Mouse (Mus musculus) left cerebral cortex, postnatal 36 days (tissue): ENCODE data around the gene Ublcp1. TPM values are rescaled to one million over a fixed set of nuclear protein-coding genes. Genes with fewer than 3 reads are reported as not detected.

Experiments used
- DNase-seq, 2 experiments: peaks; one replicate each; pipeline ENCODE4 v3.0.0; 2021 to 2022; ENCODE audit warnings: low spot score in 2 of 2, mixed read lengths in 1 of 2
- intact Hi-C: fragments of 180-260 bp; cut with DNase I; formaldehyde crosslinking; loops from one replicate; pipeline ENCODE4 v1.15.1; 2025
- microRNA-seq: library from miRNA; unstranded; fragments of <30 nt; microRNA quantifications from one replicate; pipeline ENCODE4 v1.2.0, GENCODE M21; 2022
- total RNA-seq, 2 experiments: library from RNA; stranded (reverse); gene quantifications; 2 replicates each; pipeline ENCODE4 v1.2.3; 2021

Ublcp1 gene
- total RNA-seq, 2 experiments from 2014 or later: 47.7 to 51.7 TPM

GRCm38 (mm10) chr11:44427951-44428350 is 42.3 kb downstream of the Ublcp1 start:
- intact Hi-C loops: no loop called here

DNA sequence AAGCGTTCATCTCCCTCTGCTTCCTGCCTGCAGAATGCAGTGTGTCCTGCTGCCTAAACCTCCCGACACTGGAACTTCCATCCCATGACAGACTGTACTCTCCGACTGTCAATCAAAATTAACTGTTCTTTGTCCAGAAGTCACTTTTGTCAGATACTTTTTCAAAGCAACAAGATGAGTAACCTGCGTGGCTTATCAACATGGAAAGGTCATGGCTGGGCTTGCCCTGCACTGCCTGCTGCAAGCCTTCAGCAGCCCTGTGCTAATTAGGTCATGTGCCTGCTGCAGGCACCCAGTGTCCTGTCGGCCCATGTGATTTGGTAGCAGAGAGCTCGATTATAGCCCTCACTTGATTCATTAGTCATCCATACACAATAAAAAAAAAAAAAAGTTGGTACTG is 44.7 kb downstream of the Ublcp1 start:
- DNase-seq: no peak
- intact Hi-C loops: no loop called here

More at GRCm38 (mm10) chr11:44427951-44428350, 42.3 kb downstream of the Ublcp1 start:
- no peak for DNase-seq

DNA sequence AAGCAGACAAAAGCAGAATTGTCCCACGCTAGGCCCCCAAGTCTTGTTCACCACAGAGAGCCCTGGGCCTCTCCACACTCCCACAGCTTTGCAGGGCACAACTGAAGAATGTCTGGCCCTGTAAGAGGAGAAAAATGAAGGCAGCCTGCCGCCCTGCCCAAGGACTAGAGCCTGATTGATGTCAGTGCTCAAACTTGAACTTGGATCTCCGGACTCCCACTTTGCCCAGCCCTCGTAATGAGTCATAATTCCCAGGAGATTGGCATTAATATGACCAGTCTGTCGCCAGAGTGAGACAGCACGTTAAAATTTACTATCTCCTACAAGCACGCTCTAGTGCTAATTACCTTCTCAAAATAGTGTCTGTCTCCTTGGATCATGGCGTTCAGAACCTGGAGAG is 45.3 kb downstream of the Ublcp1 start:
- intact Hi-C loops: no loop called here
- DNase-seq: no peak

DNA sequence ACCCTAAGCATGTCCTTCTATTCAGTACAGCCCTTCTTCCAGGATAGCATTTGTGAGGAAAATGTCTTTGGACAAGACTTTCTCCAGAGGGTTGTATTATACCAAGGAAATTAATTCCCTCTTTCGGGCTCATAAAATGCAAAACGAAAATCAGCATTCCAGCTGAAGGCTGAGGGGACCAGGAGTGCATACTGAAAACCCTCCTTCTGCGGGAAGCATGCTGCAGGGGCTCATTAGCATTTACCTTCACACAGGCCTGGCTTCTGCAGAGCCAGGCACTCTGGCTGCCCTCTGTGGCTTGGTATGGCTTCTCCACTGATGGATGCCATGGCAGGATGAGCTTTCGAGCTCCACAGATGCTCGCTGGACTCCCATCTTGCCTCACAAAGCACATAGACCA is 46.3 kb downstream of the Ublcp1 start:
- no peak for DNase-seq
- intact Hi-C loops: no loop called here

DNA sequence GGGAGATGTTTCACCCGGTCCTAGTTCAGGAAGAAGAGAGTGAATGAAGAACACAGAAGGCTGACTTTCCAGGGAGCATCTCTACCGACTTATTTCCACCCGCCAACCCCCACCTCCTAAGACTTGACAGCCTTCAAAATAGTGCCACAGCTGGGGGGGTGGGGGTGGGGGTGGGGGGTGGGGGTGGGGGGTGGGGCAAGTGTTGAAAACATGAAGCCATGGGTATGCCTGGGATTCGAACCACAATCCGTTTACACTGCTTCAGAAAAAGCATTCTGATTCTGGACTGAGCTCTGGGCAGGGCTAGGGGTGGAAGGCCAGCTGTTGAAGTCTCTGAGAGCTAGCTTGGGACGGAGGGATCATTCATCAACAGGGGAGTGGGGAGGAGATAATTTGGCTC is 47.0 kb downstream of the Ublcp1 start:
- intact Hi-C loops: no loop called here
- DNase-seq: no peak

DNA sequence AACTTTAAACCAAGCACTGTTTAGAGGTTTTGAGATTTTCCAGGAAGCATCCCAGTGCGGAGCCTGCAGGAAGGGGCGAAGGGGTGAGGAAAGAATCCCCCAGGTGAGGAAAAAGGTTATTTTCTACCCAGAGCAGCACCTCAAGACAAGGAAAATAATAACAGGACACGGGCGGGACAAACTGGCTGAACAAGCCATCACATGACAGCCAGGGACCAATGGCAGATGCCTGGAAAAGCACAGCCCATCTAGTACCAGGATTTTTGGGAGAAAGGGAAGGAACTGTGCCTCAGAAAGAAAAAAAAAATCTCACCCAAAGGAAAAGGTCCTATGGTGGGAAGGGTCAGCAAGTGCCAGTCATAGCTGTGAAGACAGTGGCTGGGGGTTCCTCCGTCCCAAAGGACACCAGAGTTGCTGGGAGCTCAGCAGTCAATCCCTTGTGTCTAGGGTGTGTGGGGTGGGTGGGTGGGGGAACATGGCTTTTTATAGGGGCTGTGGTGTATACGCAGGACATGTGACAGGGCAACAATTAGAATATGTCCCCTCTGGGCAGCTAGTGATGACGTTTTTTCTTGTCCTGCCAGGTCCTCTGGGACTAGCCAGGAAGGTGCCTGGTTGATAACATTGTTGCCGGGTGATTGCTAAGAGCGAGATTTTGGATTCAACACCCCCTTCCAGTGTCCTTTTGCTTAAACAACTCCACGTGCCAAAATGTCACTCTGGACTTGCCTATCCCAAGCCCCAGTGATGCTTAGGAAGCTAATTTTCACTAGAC is 47.8 kb downstream of the Ublcp1 start:
- DNase-seq: no peak
- intact Hi-C loops: no loop called here

DNA sequence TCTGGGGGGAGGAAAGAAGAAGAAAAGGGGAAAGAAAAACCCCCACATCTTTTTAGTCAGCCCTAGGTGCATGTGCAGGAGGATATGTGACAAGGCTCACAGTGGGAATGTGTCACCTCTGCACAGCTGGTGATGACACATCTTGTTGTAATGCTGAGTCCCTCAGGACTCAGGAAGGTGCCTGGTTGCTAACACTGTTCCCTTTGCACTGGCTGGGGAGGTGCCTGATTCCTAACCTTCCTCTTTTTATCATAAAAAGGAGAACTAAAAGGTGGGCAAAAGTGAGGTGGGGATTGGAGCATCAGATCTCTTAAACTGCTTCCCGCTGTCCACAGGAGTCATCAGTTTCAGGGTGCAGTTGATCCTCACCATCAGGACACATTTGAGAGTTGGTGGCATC is 52.9 kb downstream of the Ublcp1 start:
- no peak for DNase-seq
- intact Hi-C loops: no loop called here

DNA sequence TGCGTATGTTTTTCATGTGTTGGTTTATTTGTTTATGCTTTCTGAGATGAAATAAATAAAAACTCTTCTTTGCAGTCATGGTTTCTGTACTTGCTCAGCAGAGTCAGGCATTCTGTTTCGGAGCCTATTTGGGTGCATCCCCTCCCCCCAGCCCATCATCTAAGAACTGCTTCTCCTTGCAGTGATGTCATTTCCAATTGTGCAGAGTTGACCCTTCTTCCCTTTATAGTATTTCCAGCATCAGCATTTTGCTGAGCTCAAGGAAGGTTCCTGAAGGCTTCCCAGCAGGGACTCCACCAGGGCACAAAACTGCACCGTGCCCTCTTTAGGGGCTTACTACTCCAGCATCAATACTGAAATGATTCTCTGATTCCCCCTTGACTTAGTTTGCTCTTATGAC is 55.7 kb downstream of the Ublcp1 start:
- intact Hi-C loops: no loop called here

DNA sequence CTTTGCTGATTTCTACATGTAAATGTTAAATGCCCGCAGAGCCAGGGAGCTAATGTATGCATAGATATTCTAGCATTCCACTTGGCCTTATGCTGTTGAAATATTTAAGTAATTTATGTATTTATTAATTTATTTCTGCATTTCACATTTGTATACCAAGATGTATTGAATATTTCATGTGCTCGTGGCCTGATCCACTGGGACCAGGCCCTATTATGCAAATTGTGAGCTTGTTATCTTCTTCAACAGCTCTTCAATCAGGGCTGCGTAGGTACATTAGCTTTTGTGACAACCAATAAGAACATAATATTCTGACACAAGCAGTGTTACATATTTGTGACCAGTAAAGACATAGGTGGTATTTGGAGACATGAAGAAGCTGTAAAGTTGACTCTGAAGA is 56.9 kb downstream of the Ublcp1 start:
- intact Hi-C loops: no loop called here
- no peak for DNase-seq

More for the DNA sequence above, 55.7 kb downstream of the Ublcp1 start:
- DNase-seq: no peak

DNA sequence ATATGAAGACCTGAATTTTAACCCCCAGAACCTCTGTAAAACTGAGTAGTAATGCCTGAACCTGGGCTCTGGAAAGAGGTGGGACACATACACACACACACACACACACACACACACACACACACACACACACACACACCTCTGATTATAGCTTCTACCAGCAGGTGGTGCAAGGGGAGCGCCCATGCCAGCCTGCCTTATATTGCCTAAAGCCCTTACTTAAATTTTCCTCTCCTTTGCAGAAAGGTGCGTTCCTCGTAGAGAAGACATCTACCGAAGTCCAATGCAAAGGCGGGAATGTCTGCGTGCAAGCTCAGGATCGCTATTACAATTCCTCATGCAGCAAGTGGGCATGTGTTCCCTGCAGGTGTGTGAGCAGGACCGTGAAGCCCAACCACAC is 58.0 kb downstream of the Ublcp1 start:
- DNase-seq: no peak
- intact Hi-C loops: no loop called here

- no peak for DNase-seq
- intact Hi-C loops: no loop called here
Measured at GRCm38 (mm10) chr11:44410413-44410812, 59.9 kb downstream of the Ublcp1 start.

DNA sequence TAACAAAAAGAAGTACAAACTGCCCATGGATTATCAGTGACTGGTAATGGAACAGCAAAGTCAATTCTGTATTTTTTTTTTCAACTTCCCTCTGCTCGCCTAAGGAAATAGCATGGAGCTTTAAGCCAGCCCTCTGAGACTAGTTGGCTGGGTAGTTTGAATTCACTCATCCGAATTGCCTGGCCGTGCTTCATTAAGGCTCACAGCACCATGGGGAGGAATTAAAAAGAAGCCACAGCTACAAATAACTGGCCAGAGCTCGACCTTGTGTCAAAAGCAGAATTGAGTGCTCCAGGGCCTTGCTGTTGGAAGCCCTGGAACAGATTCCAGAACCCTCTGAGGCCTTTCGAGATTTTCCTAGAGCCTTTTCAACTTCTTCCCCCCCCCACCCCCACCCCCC is 61.7 kb downstream of the Ublcp1 start:
- no peak for DNase-seq
- intact Hi-C loops: no loop called here

DNA sequence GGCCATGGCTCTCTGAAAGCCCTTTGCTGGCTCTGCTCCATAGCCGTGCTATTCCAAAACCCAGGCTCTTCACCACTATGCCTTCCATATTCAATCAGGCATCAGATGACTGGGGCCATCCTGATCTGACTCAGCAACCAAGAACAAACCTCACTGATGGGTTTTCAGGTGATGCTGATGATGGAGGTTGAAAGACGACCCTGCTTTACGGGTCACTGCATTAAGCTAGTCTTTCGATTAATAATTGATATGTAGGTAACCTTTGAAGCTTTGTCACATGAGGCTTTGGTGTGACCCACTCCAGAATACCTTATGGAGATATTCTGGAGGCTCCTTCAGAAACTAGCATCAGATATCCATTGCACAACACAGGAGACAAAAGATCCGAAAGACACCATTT is 63.8 kb downstream of the Ublcp1 start:
- DNase-seq: no peak
- intact Hi-C loops: no loop called here

DNA sequence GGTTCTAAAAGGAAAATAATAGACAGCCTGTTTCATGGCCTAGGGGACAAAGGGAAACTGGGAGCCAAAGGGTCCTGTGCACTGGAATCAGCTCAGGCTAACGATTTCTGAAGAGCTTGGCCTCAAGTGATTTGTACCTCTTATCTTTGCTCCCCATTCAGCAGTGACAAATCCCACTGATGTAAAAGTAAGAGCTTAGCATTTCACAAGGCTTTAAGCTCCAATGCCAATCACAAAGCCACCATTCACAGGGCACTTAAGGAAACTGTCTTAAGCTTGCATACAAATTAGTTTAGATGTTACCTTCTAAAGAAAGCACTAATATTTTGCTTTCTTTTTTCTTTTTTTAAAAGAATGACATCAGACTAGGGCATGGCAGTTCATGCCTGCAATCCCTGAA is 64.3 kb downstream of the Ublcp1 start:
- intact Hi-C loops: no loop called here
- DNase-seq: no peak

DNA sequence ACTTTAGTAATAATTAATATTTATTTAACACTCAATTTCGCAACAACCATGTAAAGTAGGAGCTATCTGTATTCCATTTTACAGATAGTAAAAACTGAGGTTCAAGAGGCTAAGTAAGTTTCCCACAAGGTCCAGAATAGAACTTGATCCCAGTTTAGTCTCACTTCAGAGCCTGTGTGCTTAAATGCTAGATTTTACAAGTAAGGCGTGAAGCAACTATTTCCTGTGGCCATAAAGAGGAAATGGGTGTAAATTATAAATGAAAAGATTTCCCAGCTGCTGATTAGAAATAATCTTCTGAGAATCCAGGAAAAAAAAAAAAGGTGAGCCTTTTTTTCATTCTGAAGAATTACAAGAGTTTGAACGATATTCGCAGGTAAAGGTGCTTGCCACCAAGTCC is 65.2 kb downstream of the Ublcp1 start:
- no peak for DNase-seq
- intact Hi-C loops: no loop called here

Small RNA genes within 50 kb of the gene (microRNA-seq; reads per million reads assigned to microRNA genes)
- gene Gm22121: not detected

Other genes with a start within 250 kb of the Ublcp1 start
- not detected for gene Il12b, start 70.4 kb downstream of the Ublcp1 start, total RNA-seq
- gene Rnf145, start 48.5 kb upstream of the Ublcp1 start, total RNA-seq: 100 to 1,000 TPM; 104 to 107 TPM
- 1 to 10 TPM; 2.9 to 6.1 TPM for gene Ebf1, start 146.8 kb upstream of the Ublcp1 start, total RNA-seq